Mouse (Mus musculus) erythroid progenitor cell, adult 5-6 weeks (primary cell): ENCODE results near the gene Fgl2. TPM values are rescaled to one million over a fixed set of nuclear protein-coding genes. Genes with fewer than 3 reads are reported as not detected.

Experiments used
- ATAC-seq: replicated peaks from 2 replicates; pipeline ENCODE4 v1.8.0; 2016; ENCODE audit warnings: moderate number of reproducible peaks, mild to moderate bottlenecking, moderate TSS enrichment, inconsistent platforms; ENCODE audit not compliant: poor library complexity, low FRiP score, severe bottlenecking
- total RNA-seq, 2 experiments: library from RNA; stranded (forward) in 1 of 2; stranded (reverse) in 1 of 2; fragments of 150-400 nt in 1 of 2; fragments of 186-747, 209-891 nt in 1 of 2; gene quantifications; 2 replicates each; pipeline versions ENCODE4 v1.2.3 to v1.2.4; 2015 to 2017; ENCODE audit warnings: low replicate concordance in 2 of 2

The Fgl2 gene
- total RNA-seq, 2 experiments from 2014 or later = 6.4 to 14.7 TPM

DNA sequence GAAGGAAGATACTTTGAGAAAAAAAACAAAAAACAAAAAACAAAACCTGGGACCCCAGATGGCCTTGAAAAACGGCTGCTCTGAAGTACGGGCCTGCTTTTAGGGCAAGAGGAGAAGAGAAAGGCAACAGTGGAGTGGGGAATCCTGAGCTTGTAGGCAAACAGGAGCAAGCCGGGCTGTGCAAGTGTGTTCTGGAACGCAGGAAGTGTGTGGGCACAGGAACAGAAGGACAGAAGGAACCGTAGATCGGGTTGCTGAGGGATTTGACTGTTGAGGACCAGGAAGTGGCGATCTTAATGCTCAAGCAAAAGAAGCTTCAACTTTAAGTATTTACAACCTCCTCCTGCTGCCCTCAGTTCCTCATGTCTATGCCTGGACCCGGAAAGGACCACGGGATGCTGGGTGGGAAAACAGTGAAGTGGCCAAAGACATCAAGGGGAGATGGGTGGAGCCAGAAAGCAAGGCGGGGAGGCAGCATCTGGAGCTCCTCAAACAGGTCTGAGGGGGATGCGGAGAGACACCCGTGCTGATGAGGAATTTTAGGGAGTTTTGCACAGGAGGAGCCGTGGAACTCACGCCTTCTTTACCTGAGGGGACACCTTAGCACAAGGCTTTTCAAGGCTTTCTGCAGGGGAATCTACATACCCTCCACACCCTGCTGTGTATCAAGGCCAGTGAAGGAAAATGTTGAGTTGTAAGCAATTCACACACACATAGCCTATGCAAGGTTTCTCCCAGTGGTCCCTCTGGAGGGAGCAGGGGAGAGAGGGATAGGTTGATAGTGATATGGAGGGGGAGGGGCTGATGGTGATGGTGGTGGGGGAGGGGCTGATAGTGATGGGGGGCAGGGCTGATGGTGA, 11.2 kb downstream of the Fgl2 start:
- no peak for ATAC-seq

- no peak for ATAC-seq
Observed at GRCm38 (mm10) chr5:21384252-21384960, 12.0 kb downstream of the Fgl2 start.

- ATAC-seq = no peak
Observed at GRCm38 (mm10) chr5:21384976-21385375, 12.5 kb downstream of the Fgl2 start.

DNA sequence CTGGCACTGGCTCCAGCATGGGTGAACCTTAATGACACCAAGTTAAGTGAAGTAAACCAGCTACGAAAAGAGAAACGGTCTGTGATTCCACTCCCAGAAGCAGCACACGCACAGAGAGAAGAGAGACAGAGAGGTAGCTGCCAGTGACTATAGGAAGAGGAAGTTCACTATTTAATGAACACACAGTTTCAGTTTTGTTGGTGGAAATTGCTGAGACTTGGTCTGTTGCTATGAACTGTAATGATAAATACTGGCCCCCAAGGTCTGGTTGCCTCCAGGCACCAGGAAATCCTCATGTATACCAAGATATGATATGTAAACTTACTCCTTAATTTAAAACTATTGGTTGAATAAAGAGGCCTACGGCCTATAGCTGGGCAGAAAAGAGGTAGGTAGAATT, 14.0 kb downstream of the Fgl2 start:
- ATAC-seq = no peak

DNA sequence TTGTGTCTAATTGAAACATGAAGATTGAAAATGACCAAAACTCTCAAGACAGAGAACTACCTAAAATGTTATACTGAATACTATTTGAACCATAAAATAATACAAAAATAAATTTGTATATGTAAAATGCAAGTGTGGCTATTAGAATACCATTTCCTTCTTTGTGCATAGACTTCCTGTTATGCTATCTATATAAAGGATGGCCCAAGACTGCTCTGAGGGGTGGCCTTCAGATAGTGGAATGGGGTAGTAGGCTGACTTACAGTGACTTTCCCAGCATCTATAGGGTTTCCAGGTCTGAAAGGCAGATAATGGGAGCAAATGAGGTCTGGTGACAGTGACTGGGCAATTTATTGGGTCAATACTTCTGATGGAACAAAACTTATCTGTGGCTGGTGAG, 14.9 kb downstream of the Fgl2 start:
- ATAC-seq = no peak

DNA sequence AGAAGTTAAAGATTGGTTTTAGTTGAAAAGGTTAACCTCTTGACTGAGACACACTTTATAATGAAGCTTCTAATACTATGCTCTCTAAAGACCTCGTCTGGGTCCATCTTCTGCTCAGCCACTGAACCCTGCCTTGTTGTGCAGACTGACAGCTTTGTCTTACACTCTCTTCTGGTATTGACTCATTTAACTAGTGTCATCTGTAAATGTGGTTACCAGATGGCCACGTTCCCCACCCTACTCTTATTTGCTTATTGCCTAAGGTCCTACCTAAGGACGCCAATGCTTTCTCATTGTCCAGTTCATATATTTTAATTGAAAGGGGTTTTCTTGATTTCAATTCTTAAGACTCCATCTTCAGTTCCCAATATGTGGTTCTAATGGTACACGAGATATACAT, 16.4 kb downstream of the Fgl2 start:
- no peak for ATAC-seq

- no peak for ATAC-seq
Observed at GRCm38 (mm10) chr5:21391616-21392384, 19.4 kb downstream of the Fgl2 start.

DNA sequence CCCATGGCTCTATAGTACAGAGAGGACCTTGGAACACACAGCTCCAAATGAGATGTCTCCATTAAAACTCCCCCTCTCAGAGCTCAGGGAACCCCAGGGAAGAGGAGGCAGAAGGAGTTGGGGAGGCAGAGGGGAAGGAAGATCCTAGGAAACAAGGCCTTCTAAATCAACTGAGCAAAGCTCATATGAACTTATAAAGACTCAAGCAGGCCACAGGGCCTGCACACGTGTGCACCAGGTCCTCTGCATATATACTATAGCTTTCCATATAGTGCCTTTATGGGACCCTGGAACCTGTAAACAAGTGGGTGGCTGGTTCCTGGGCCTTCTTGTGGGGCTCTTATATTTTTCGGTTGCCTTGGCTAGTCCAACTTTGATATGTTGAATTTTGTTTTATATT, 22.1 kb downstream of the Fgl2 start:
- ATAC-seq = no peak

- no peak for ATAC-seq
Observed at GRCm38 (mm10) chr5:21395205-21395840, 22.9 kb downstream of the Fgl2 start.

DNA sequence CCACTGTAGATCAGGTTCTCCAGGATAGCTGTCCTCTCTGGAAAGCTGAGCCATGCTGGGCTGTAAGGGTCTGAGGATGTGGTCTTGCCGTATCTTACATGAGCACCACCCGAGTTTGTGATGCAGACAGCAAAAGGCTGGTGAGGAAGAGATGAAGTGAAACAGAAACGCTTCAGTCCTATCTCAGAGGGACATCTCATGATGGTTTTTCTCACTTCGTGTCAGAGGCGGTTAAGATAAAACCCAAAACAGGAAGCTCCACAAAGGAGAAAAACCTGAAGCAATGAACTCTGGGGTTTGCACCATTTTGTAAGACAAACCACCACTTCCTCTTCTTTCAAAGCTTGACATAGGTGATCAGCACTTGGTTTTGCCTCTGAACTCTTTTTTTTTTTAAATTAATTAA, 38.8 kb downstream of the Fgl2 start:
- ATAC-seq = no peak

DNA sequence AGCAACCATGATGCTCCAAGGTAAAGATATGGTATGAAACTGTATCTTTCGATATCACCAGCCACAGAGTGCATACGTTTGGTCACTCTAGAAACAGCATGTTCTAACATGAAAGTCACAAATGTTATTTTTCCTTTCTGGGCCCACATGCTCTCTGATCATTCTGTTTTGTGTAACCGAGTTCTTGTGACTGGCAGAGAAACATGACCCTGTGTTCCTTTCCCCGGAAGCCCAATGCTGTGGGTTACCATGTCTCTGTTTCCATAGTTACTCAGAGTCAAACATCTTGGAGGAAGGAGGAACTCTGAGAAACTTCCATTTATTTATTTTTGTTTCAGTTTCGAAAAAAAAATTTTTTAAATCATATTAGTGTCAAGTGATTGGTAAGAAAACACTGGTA, 39.6 kb downstream of the Fgl2 start:
- ATAC-seq = no peak

GRCm38 (mm10) chr5:21413322-21413721, 40.9 kb downstream of the Fgl2 start:
- ATAC-seq = no peak

GRCm38 (mm10) chr5:21414116-21414820, 41.8 kb downstream of the Fgl2 start:
- no peak for ATAC-seq

GRCm38 (mm10) chr5:21418613-21419012, 46.2 kb downstream of the Fgl2 start:
- no peak for ATAC-seq

DNA sequence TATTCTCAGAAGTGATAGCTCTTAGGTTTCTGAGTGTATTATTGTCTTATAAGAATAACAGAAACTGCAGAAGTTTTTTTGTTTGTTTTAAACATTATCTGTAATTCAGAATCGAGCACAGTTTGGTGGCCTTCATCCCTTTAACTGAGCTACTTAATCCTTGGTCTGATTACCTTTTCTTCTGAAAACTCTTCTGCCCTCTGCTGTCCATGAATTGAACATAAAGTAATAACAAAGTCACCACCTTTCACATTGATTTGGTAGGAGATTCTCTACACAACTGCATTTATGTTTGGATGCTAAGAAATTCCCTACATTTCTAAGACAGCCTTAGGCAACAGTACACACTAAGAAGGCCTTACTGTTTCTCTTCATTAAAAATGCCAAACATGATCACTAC, 48.2 kb downstream of the Fgl2 start:
- ATAC-seq = no peak

DNA sequence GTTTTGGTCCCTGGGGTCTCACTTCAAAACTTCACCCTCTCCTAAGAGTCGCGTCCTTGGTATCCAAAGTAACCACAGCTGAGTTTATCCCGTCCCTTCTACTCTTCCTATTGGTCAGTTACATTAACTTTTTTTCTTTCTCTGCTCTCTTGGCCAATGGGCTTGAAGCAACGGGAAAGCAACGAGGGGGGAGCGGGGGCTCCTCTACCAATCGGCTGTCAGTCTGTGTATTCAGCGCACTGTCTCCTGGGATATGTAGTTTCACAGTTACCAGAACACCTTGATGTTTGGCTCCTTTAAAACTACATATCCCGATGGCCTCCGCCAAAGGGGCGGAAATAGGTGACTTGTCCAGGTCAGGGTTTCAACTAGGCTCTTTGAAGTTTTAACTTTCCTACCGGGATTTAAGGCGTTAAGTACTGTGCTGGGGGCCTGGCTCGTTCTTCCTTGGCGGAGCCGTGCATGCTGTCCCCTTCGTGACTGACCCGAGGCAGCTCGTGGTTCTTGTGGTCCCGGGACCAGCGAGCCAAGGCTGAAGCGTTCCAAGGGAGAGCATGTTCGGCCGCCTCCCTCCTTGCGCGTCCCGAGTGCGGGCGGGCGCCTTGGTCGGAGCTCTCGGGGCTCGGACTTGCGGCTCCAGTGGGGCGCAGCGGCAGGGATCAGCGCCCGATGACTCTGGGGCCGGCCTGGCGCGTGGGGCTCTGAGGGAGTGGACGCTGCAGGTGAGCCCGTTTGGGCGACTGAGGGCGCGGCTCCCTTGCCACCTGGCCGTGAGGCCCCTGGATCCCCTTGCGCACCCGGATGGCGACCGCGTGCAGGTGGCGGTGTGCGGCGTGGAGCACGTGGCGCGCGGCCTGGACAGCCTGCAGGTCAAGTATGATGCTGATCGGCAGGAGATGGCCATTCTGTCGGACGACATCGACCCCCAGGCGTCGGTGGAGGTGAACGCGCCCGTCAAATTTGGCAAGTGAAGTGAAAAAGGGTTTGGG, 52.5 kb downstream of the Fgl2 start, which contains the start of the genes Ccdc146 and Fam185a:
Gene Ccdc146, minus strand, starts transcription at position 64 of the 989 bp plus-strand sequence.
Gene Fam185a, plus strand, starts transcription at position 345 of the 989 bp plus-strand sequence.
- ATAC-seq = peak; percentile 98

DNA sequence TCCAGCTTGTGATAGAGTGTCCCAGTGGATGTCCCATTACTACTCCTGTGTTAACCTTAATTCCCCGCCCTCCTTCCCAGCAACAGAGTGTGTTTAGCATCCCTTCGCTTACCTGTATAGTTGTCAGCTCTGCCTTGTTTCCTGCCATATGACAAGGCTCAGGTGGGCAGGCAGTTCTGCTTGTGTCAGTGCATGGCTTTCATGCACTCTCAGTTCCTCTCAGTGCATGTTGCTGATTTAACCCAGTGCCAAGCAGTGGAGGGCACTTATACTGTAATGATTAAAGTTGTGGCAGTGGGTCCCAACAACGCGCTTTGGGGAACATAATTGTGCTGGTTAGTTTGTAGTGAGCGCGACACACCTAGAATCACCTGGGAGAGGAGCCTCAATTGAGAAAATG, 54.2 kb downstream of the Fgl2 start:
- ATAC-seq = no peak
